Mouse (Mus musculus) embryonic facial prominence, embryonic 14.5 days (tissue): ENCODE results near the gene Zfp949. TPM values are rescaled to one million over a fixed set of nuclear protein-coding genes. Genes with fewer than 3 reads are reported as not detected.
"Not testable (repeated sequence)": the region's sequence is repeated elsewhere in the genome, so short reads cannot be mapped to it uniquely, and the experiment has no call there.

ENCODE experiments used
- ATAC-seq: fragments of 200-750 bp; cut with Nextera tagmentation; 2 replicates; pipeline ENCODE4 v1.8.0; 2017; ENCODE audit warnings: low read depth, moderate number of reproducible peaks, moderate TSS enrichment
- DNase-seq: peaks from one replicate; pipeline ENCODE4 v3.0.0-alpha.2; 2015; ENCODE audit warnings: low spot score
- H3K27ac ChIP-seq: fragments of 300-500 bp; sonication (generic); replicated peaks from 2 replicates; pipeline ENCODE4 v1.5.1; 2014; ENCODE audit warnings: low read depth, mild to moderate bottlenecking, low read length, moderate library complexity
- H3K27me3 ChIP-seq: fragments of 300-500 bp; sonication (generic); replicated peaks from 2 replicates; pipeline ENCODE4 v1.6.1; 2014; ENCODE audit warnings: low read length; ENCODE audit not compliant: control insufficient read depth, insufficient read depth
- H3K36me3 ChIP-seq: fragments of 300-500 bp; sonication (generic); 2 replicates; pipeline ENCODE4 v1.6.1; 2014; ENCODE audit warnings: low read length, mixed read lengths; ENCODE audit not compliant: control insufficient read depth, insufficient read depth
- H3K4me1 ChIP-seq: fragments of 300-500 bp; sonication (generic); 2 replicates; pipeline ENCODE4 v1.6.1; 2014; ENCODE audit warnings: antibody characterized with exemption, low read length; ENCODE audit not compliant: control insufficient read depth, insufficient read depth
- H3K4me2 ChIP-seq: fragments of 300-500 bp; sonication (generic); 2 replicates; pipeline ENCODE4 v1.6.1; 2014; ENCODE audit warnings: low read depth, mild to moderate bottlenecking, low read length, moderate library complexity, mixed read lengths
- H3K4me3 ChIP-seq: fragments of 300-500 bp; sonication (generic); 2 replicates; pipeline ENCODE4 v1.5.1; 2014; ENCODE audit warnings: low read depth, mild to moderate bottlenecking, low read length
- H3K9ac ChIP-seq: fragments of 300-500 bp; sonication (generic); 2 replicates; pipeline ENCODE4 v1.6.1; 2014; ENCODE audit warnings: low read depth, mild to moderate bottlenecking, low read length, moderate library complexity, mixed read lengths
- H3K9me3 ChIP-seq: fragments of 300-500 bp; sonication (generic); 2 replicates; pipeline ENCODE4 v1.6.1; 2016; ENCODE audit warnings: low read length; ENCODE audit not compliant: control insufficient read depth
- WGBS: fragments of 180-500 bp; shearing (Covaris S2); extraction: QIAGEN DNeasy Blood & Tissue Kit; methylation state at CpG from one replicate; pipeline ENCODE4 v1.1.7; 2014; 5-methylcytosine and 5-hydroxymethylcytosine counted together
- polyA plus RNA-seq: library from polyadenylated mRNA; unstranded; fragments of >200 nt; fragmentation: Nextera tagmentation; extraction: Ambion mirVana; gene quantifications from 2 replicates; pipeline ENCODE4 v1.2.1, GENCODE M21; 2014

The Zfp949 gene
- polyA plus RNA-seq, 1 experiment from 2014 or later: 9.0 TPM

DNA sequence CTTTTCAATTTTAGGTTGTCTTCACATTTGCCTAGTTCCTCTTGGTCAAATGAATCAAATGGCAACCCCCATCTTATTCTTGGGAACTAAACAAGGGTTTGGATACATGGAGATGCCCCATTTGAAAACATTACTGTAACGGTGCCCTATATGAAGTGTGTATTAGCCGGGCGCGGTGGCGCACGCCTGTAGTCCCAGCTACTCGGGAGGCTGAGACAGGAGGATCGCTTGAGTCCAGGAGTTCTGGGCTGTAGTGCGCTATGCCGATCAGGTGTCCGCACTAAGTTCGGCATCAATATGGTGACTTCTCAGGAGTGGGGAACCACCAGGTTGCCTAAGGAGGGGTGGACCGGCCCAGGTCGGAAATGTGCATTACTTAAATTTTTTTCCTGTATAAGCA lies 5.3 kb downstream of the Zfp949 start:
- WGBS: 98% methylated on average over 14 of the region's 14 CpGs

DNA sequence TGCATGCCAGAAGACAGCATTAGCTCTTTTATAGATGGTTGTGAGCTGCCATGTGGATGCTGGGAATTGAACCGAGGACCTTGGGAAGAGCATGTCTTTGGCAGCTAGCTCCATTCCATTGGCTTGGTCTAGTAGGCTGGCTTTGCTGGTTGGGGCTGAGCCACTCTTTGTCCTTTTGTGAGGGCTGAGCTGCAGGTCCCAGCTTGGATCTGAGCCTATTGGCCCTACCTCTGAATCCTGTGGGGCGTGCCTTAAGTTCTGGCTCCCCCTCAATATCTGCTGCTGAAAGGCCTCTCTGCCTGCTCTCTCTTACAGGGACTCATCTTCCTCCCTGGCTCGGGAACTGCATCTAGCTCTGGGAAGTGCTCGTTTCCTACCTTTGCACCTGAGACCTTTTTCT lies 10.3 kb downstream of the Zfp949 start:
- Histone ChIP-seq H3K9me3 (peaks cover 7% of the 10 kb centered on the region; the same call in 1 of the 2 replicates), H3K4me2 (no peak overlapping the region), H3K27ac (no peak overlapping the region), H3K9ac (no peak overlapping the region), H3K36me3 (peaks cover 60% of the 10 kb centered on the region), H3K27me3 (no peaks in the 10 kb centered on the region), H3K4me1 (no peaks in the 10 kb centered on the region), H3K4me3 (no peak overlapping the region)
- DNase-seq: no peak
- no peak for ATAC-seq
- 91% methylated on average over 4 of the region's 4 CpGs for WGBS

More for the DNA sequence above, 5.3 kb downstream of the Zfp949 start:
- DNase-seq (no peak), ATAC-seq (no peak)
- Histone ChIP-seq H3K27me3 (no peaks in the 10 kb centered on the region), H3K9ac (no peak overlapping the region), H3K4me2 (no peak overlapping the region), H3K36me3 (peaks cover 37% of the 10 kb centered on the region), H3K27ac (no peak overlapping the region), H3K4me3 (no peak overlapping the region), H3K9me3 (no peaks in the 10 kb centered on the region), H3K4me1 (peaks cover 15% of the 10 kb centered on the region)

DNA sequence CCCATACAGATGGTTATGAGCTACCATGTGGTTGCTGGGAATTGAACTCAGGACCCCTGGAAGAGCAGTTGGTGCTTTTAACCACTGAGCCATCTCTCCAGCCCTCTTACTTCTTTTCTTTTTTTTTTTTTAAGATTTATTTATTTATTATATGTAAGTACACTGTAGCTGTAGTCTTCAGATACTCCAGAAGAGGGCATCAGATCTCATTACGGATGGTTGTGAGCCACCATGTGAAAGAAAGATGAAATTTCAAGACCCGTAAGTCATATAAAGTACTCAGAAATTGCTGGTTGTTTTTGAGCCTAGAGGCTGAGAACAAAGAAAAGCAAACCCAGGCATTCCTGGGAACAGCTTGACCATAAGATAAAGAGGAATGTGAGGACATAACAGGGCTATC lies 13.7 kb downstream of the Zfp949 start:
- not testable (repeated sequence) for H3K27me3 ChIP-seq, DNase-seq, H3K9ac ChIP-seq, ATAC-seq, H3K4me2 ChIP-seq, H3K4me1 ChIP-seq, H3K4me3 ChIP-seq, H3K27ac ChIP-seq
- Histone ChIP-seq H3K36me3 (peaks cover 58% of the 10 kb centered on the region), H3K9me3 (peaks cover 17% of the 10 kb centered on the region)
- WGBS: 95% methylated on average over 2 of the region's 2 CpGs

DNA sequence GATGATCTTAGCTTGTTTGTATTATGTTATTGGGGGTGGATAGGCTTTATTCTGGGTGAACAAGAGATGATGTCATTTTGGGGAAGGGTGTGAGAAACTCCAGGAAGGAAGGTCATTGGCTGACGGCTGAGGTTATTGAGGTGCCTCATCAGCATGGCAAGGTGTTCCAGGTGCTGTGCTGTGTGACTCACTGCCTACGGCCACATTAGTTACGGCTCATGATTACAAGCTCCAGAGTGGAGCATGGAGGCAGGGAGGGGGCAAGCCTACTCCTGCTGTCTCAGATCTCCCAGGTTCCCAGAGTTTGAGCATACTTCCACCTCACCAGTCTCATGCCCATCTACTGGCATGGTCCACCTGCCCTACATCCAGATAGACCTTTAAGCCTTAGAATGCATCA lies 22.7 kb downstream of the Zfp949 start:
- H3K9me3 ChIP-seq: peaks cover 41% of the 10 kb centered on the region
- H3K4me3 ChIP-seq, ATAC-seq, H3K27me3 ChIP-seq, H3K27ac ChIP-seq, H3K9ac ChIP-seq, DNase-seq, H3K4me1 ChIP-seq, H3K4me2 ChIP-seq: not testable (repeated sequence)
- H3K36me3 ChIP-seq: peaks cover 43% of the 10 kb centered on the region
- 100% methylated on average over 3 of the region's 3 CpGs for WGBS

DNA sequence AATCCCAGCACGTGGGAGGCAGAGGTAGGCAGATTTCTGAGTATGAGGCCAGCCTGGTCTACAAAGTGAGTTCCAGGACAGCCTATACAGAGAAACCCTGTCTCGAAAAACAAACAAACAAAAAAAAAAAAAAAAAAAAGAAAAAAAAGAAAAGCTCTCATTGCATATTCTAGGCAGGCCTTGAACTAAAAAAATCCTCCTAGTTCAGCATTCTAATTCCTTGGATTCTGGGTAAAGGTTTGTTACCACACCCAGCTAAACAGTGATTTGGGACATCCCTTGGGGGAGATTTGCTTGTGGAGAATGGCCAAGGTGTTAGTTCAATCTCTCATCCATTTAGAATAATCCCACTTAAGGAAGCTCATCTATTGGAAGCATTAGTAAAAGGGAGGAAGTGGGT lies 32.8 kb downstream of the Zfp949 start, which contains the start of gene Trim43a:
Gene Trim43a, plus strand, starts transcription at position 301 of the 400 bp plus-strand sequence.
- not testable (repeated sequence) for H3K9me3 ChIP-seq
- WGBS: 74% methylated on average over 2 of the region's 2 CpGs

DNA sequence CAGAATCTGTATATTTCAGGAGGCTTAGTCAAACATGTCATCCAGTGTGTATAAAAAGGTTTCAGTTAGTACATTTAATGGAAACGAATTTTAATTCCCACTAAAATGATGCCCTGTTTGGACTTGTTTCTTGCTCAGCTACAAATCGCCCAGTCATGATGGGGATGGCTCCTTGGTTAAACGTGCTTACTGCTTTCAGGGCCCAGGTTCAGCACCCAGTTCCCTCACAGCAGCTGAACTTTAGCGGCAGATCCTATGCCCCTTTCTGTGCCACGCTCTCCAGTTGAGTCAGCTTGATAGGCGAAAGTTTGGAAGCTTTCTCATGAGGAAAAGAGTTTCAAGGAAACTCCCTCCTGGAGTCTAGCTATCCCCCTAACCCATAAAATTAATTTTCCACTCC lies 45.9 kb downstream of the Zfp949 start:
- H3K27me3 ChIP-seq, H3K4me3 ChIP-seq, H3K4me2 ChIP-seq, H3K27ac ChIP-seq, H3K9me3 ChIP-seq, H3K9ac ChIP-seq, H3K36me3 ChIP-seq, DNase-seq, H3K4me1 ChIP-seq, ATAC-seq: not testable (repeated sequence)
- WGBS: 67% methylated on average over 4 of the region's 6 CpGs

More for the DNA sequence above, 32.8 kb downstream of the Zfp949 start, which contains the start of gene Trim43a:
- not testable (repeated sequence) for H3K4me1 ChIP-seq, H3K36me3 ChIP-seq, H3K9ac ChIP-seq, H3K4me3 ChIP-seq, H3K4me2 ChIP-seq, H3K27me3 ChIP-seq, ATAC-seq, H3K27ac ChIP-seq, DNase-seq

DNA sequence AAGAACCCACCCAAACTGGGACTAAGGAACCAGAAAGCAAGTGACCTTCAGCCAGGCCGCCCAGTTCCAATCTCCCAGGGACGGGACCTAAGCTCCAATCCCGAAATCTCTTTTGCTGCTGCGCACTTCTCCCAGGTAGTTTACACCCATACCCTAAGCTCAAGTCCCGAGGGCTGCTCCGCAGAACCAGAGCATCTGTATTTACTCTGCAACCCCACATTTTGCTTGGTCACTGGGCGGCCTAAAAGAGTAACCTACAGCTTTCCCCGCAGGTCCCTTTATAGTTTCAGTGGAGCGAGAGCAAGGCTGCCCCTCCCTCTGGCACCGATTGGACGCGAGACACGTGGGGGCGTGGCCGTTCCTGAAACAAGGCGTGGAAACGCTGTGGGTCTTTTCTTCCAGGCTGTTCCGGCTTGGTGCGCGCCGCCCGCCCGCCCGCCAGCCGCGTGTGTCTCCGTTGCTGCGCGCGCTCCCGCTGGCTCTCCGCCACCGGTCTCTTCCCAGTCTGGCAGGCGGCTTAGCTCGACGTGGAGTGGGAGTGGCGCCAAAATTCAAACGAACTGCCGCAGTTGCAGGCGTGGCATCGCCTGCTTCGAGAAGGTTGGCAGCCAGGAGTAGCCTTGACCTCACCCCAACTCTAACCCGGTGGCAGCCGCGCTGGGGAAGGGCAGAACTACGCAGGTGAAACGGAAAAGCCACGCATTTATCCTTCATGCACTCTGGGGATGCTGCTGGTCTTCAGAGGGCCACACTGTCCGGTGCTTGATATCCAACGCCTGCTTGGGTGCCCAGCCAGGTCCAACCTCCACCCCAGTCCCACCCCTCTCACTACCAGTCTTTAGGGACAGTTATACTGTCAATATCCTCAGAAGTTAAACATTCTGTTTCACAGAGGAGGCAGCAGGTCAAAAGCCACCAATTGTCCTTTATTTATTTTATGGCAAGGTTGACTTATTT lies 51.7 kb downstream of the Zfp949 start:
- ATAC-seq: peak; percentile 99
- under 1% methylated on average over 38 of the region's 50 CpGs for WGBS
- not testable (repeated sequence) for H3K9me3 ChIP-seq, H3K4me1 ChIP-seq, H3K27me3 ChIP-seq, H3K27ac ChIP-seq, H3K36me3 ChIP-seq
- H3K4me2 ChIP-seq: peak overlapping the region; percentile 55
- peak overlapping the region; percentile 35 for H3K4me3 ChIP-seq
- peak overlapping the region; percentile 49; the same call in 1 of the 2 replicates for H3K9ac ChIP-seq
- peak; percentile 96 for DNase-seq
